Mouse (Mus musculus) inflammation-experienced regulatory T-cells (primary cell): ENCODE measurements around the gene Cts8. TPM values are rescaled to one million over a fixed set of nuclear protein-coding genes. Genes with fewer than 3 reads are reported as not detected.

Source experiments
- polyA plus RNA-seq, 2 experiments: library from polyadenylated mRNA; unstranded; fragments of 100-300 nt; shearing (Covaris generic); gene quantifications; one replicate each; pipeline ENCODE4 v1.2.1; 2017

Gene Cts8
- polyA plus RNA-seq, result under 1 TPM in 1 of 2 experiments, not detected in 1; 0.99 TPM

GRCm38 (mm10) chr13:61255258-61255657 is at the start of gene Cts8:
Gene Cts8, minus strand, starts transcription at chr13:61255358.

DNA sequence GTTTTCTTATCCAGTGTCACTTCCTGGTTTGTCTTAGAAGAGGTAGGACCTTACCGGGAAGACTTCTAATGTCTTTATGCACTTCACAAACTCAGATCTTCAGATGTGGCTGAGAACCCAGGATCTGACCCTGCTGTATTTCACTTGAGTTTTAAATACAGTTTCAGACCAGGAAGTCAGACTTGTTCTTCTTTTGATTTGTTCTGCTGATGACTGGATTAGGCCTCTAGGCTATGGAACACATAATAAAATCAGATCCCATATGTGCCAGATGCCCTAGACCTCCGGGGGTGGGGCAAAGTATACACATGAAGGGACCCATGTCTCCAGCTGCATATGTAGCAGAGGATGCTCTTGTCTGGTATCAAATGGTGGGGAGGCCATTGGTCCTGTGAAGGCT is 33.6 kb upstream of the Cts8 start, which contains the start of gene Gm49398:
Gm49398 (minus strand) TSS at position 101 of the 400 bp plus-strand sequence.

DNA sequence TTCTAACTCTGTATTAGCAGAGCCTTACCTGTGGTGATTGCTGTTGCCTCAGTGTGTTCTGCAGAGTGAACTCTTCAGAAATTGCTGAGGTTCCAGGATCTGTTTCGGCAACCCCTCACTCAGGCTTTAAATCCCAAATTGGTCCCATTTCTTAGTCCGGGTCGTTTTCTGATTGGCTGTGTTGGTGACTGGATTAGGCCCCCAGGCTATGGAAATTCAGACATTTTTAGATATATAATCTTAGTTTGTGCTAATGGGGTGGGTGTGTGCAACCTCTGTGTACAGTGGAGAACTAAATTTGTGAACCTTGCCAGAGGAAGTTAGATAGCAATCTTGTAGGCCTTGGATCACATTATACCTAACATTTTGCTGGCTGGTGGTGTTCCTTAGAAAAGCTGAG is 51.8 kb downstream of the Cts8 start, which contains the start of gene Cts6:
Cts6 (minus strand) TSS at position 101 of the 400 bp plus-strand sequence.

Other genes starting within 250 kb of the Cts8 start
- 1 to 10 TPM in 1 of 2 experiments, under 1 TPM in 1; 0.17 to 1.2 TPM for gene Ctsj, start 249.4 kb downstream of the Cts8 start, polyA plus RNA-seq
- under 1 TPM in 1 of 2 experiments, not detected in 1; 0.49 TPM for gene Ctsq, start 214.7 kb downstream of the Cts8 start, polyA plus RNA-seq
- not detected for gene Ctsr, start 91.1 kb downstream of the Cts8 start, polyA plus RNA-seq
- gene Cts6, start 51.9 kb downstream of the Cts8 start, polyA plus RNA-seq, result not detected
- gene Gm49398, start 33.5 kb upstream of the Cts8 start, polyA plus RNA-seq, result not detected
- gene Cts7, start 102.8 kb upstream of the Cts8 start, polyA plus RNA-seq, result under 1 TPM in 1 of 2 experiments, not detected in 1; 0.22 TPM